Mouse (Mus musculus): ENCODE results near the gene Grid1. TPM values are rescaled to one million over a fixed set of nuclear protein-coding genes. Genes with fewer than 3 reads are reported as not detected.
A peak's percentile ranks its signal among the peaks of the same experiment; 100 is the strongest.

Grid1 gene
- polyA plus RNA-seq (2012; rRNA removed) = 0.19 and 0.26 TPM in 2 replicates

DNA sequence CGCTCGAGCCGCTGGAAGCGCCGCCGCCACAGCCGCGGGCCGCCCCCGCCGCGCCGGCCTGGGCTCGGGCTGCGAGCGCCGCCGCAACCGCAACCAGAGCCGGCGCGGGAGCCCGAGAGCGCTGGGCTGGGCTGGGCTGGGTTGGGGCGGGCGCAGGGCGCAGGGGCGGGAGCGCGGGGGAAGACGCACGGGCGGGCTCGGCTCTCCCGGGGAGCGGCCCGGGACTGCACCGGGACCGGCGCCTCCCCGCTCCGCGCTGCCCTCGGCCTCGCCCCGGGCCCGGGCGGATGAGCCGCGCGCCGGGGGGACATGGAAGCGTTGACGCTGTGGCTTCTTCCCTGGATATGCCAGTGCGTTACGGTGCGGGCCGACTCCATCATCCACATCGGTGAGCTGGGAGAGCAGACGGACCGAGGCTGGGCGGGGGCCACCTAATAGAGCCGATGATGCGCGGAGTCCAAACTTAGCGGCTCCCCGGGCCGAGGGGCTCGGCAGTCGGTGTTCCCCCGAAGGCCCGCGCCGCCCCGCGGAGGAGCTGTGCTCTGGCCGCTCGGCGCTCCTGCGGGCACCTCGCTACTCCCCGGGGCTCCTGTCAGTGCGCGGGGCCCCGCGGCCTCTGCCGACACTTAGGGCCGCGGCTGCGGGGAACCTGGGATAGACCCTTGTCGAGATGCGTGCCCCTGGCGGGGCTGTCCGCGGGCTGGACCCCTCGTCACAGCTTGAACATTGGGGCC is at the start of gene Grid1:
Gene Grid1 (plus strand): TSS at position 190 of the 734 bp plus-strand sequence.
- DNase-seq = peak; percentile 6
- 4% methylated on average over 85 of the region's 96 CpGs for WGBS
- no peak within 1 kb of the TSS for H3K4me3 ChIP-seq (ENCODE audit: control insufficient read depth, insufficient read depth, low read length)

GRCm38 (mm10) chr14:34770467-34770866 is 49.4 kb upstream of the Grid1 start:
- TF ChIP-seq CTCF (IDR thresholded peaks at IDR 0.05; ENCODE audit: borderline replicate concordance, control insufficient read depth, extremely low read depth, insufficient read depth, low read length, poor library complexity) = no peak
- TF ChIP-seq POLR2A (IDR thresholded peaks at IDR 0.05; ENCODE audit: control insufficient read depth, extremely low read depth, insufficient read depth, low read length, poor library complexity) = no peak
- 72% methylated on average over 6 of the region's 6 CpGs for WGBS
- no peaks in the 10 kb centered on the region for H3K27me3 ChIP-seq (ENCODE audit: control insufficient read depth, insufficient read depth, low read length)
- H3K4me3 ChIP-seq (ENCODE audit: control insufficient read depth, insufficient read depth, low read length) = no peak overlapping the region
- H3K4me1 ChIP-seq (replicated peaks; ENCODE audit: control insufficient read depth, insufficient read depth, low read length) = peaks cover 16% of the 10 kb centered on the region
- no peak for DNase-seq
- no peak overlapping the region for H3K27ac ChIP-seq (ENCODE audit: control insufficient read depth, insufficient read depth, low read length)
- no peaks in the 10 kb centered on the region for H3K36me3 ChIP-seq (ENCODE audit: control insufficient read depth, insufficient read depth, low read length)

More for the DNA sequence above, at the start of gene Grid1:
- Histone ChIP-seq H3K36me3 (ENCODE audit: control insufficient read depth, insufficient read depth, low read length) (no peaks in the 10 kb centered on the region), H3K27me3 (ENCODE audit: control insufficient read depth, insufficient read depth, low read length) (peaks cover 31% of the 10 kb centered on the region), H3K4me1 (replicated peaks; ENCODE audit: control insufficient read depth, insufficient read depth, low read length) (peaks cover 7% of the 10 kb centered on the region; the same call in 1 of the 2 replicates), H3K27ac (ENCODE audit: control insufficient read depth, insufficient read depth, low read length) (no peak within 1 kb of the TSS)
- no peak for TF ChIP-seq CTCF (IDR thresholded peaks at IDR 0.05; ENCODE audit: borderline replicate concordance, control insufficient read depth, extremely low read depth, insufficient read depth, low read length, poor library complexity)
- TF ChIP-seq POLR2A (IDR thresholded peaks at IDR 0.05; ENCODE audit: control insufficient read depth, extremely low read depth, insufficient read depth, low read length, poor library complexity) = no peak

DNA sequence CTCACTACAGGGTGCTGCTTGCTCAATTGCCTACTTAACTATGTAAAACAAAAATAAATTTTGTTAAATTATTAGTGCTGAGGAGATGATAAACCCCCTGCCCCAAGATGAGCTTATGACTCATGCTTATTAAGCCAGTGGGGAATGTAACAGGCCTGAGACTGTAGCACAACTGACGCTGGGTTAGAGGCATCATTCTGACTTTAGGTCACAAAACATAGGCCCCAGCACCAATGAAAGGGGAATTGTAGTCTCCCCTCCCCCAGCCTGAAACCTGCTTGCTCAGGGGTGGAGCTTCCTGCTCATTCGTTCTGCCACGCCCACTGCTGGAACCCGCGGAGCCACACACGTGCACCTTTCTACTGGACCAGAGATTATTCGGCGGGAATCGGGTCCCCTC is 48.3 kb upstream of the Grid1 start:
- H3K36me3 ChIP-seq (ENCODE audit: control insufficient read depth, insufficient read depth, low read length) = no peaks in the 10 kb centered on the region
- DNase-seq = no peak
- 22% methylated on average over 9 of the region's 9 CpGs for WGBS
- TF ChIP-seq POLR2A (IDR thresholded peaks at IDR 0.05; ENCODE audit: control insufficient read depth, extremely low read depth, insufficient read depth, low read length, poor library complexity) = no peak
- TF ChIP-seq CTCF (IDR thresholded peaks at IDR 0.05; ENCODE audit: borderline replicate concordance, control insufficient read depth, extremely low read depth, insufficient read depth, low read length, poor library complexity) = no peak
- peaks cover 16% of the 10 kb centered on the region for H3K4me1 ChIP-seq (replicated peaks; ENCODE audit: control insufficient read depth, insufficient read depth, low read length)
- no peak overlapping the region for H3K27ac ChIP-seq (ENCODE audit: control insufficient read depth, insufficient read depth, low read length)
- no peaks in the 10 kb centered on the region for H3K27me3 ChIP-seq (ENCODE audit: control insufficient read depth, insufficient read depth, low read length)
- H3K4me3 ChIP-seq (ENCODE audit: control insufficient read depth, insufficient read depth, low read length) = no peak overlapping the region

DNA sequence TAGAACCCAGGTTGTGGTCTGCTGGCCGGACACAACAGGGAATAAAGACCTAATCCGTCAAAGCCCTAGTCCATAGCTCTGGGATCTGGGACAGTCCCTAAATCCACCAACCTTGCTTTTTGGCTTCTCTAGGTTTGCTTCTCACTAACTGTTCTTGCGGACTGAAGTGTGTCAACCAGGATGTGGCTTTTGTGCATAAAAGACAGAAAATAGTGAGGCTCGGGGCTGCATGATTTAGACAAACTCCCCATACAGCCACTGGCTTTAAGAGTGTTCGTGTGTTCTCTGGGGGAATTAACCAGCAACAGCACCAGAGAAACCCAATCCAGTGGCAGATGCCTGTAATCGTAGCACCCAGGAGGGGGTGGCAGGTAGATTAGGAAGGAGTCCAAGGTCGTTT is 47.8 kb upstream of the Grid1 start:
- no peak for DNase-seq
- H3K4me1 ChIP-seq (replicated peaks; ENCODE audit: control insufficient read depth, insufficient read depth, low read length) = peaks cover 16% of the 10 kb centered on the region
- 17% methylated on average over 7 of the region's 7 CpGs for WGBS
- TF ChIP-seq CTCF (IDR thresholded peaks at IDR 0.05; ENCODE audit: borderline replicate concordance, control insufficient read depth, extremely low read depth, insufficient read depth, low read length, poor library complexity) (no peak), POLR2A (IDR thresholded peaks at IDR 0.05; ENCODE audit: control insufficient read depth, extremely low read depth, insufficient read depth, low read length, poor library complexity) (no peak)
- peak overlapping the region; percentile 71; the same call in 1 of the 2 replicates for H3K27ac ChIP-seq (ENCODE audit: control insufficient read depth, insufficient read depth, low read length)
- H3K27me3 ChIP-seq (ENCODE audit: control insufficient read depth, insufficient read depth, low read length) = no peaks in the 10 kb centered on the region
- no peaks in the 10 kb centered on the region for H3K36me3 ChIP-seq (ENCODE audit: control insufficient read depth, insufficient read depth, low read length)
- no peak overlapping the region; the same call in 1 of the 2 replicates for H3K4me3 ChIP-seq (ENCODE audit: control insufficient read depth, insufficient read depth, low read length)

GRCm38 (mm10) chr14:34773681-34774080 is 46.2 kb upstream of the Grid1 start:
- 90% methylated on average over 3 of the region's 3 CpGs for WGBS
- Histone ChIP-seq H3K4me3 (ENCODE audit: control insufficient read depth, insufficient read depth, low read length) (no peak overlapping the region), H3K36me3 (ENCODE audit: control insufficient read depth, insufficient read depth, low read length) (no peaks in the 10 kb centered on the region), H3K27ac (ENCODE audit: control insufficient read depth, insufficient read depth, low read length) (no peak overlapping the region), H3K27me3 (ENCODE audit: control insufficient read depth, insufficient read depth, low read length) (no peaks in the 10 kb centered on the region), H3K4me1 (replicated peaks; ENCODE audit: control insufficient read depth, insufficient read depth, low read length) (peaks cover 13% of the 10 kb centered on the region)
- no peak for TF ChIP-seq POLR2A (IDR thresholded peaks at IDR 0.05; ENCODE audit: control insufficient read depth, extremely low read depth, insufficient read depth, low read length, poor library complexity)
- no peak for TF ChIP-seq CTCF (IDR thresholded peaks at IDR 0.05; ENCODE audit: borderline replicate concordance, control insufficient read depth, extremely low read depth, insufficient read depth, low read length, poor library complexity)
- DNase-seq = no peak

- H3K27ac ChIP-seq (ENCODE audit: control insufficient read depth, insufficient read depth, low read length) = no peak overlapping the region
- H3K4me1 ChIP-seq (replicated peaks; ENCODE audit: control insufficient read depth, insufficient read depth, low read length) = peaks cover 11% of the 10 kb centered on the region
- 88% methylated on average over 6 of the region's 6 CpGs for WGBS
- H3K4me3 ChIP-seq (ENCODE audit: control insufficient read depth, insufficient read depth, low read length) = no peak overlapping the region
- DNase-seq = no peak
- no peaks in the 10 kb centered on the region for H3K36me3 ChIP-seq (ENCODE audit: control insufficient read depth, insufficient read depth, low read length)
- TF ChIP-seq CTCF (IDR thresholded peaks at IDR 0.05; ENCODE audit: borderline replicate concordance, control insufficient read depth, extremely low read depth, insufficient read depth, low read length, poor library complexity) (no peak), POLR2A (IDR thresholded peaks at IDR 0.05; ENCODE audit: control insufficient read depth, extremely low read depth, insufficient read depth, low read length, poor library complexity) (no peak)
- H3K27me3 ChIP-seq (ENCODE audit: control insufficient read depth, insufficient read depth, low read length) = no peaks in the 10 kb centered on the region
These were observed 45.7 kb upstream of the Grid1 start for GRCm38 (mm10) chr14:34774231-34774630.
